Comparison of ENCODE assay signal across 21 mouse cellular contexts in the genomic region with DNA sequence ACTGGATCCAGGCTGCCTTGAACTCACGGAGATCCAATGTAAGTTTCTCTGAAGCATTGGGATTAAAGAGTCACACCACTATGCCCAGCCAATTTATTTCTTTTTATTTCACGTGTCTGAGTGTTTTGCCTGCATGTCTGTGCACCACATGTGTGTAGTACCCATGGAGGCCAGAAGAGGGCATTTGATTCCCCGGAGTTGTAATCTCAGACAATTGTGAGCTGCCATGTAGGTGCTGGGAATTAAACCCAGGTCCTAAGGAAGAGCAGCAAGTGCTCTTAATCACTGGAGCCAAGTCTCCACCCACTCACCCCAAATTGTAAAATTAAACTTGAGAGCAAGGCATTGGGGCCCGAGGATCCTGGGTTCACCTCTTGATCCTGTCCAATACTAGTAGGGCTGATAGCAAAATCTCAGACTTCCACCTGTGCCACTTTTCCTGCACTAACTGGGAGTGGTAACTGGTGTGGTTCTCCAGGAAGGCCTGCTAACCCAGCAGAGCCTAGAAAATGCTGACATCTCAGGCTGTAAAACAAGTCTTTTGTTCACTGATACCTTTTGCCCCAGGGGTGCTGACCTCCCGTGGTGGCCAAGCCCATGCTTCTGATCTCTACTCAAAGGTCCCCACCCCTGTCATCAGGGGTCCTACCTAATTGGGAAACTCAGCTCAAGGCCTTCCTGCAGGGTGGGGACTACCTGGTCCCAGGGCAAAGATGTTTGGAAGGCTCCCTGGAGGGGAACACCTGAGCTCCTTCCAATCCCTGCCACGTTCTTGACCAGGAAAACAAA. TPM values are rescaled to one million over a fixed set of nuclear protein-coding genes. Genes with fewer than 3 reads are reported as not detected.
DNase-seq lines count a peak whose midpoint lies in the region; ATAC-seq and TF ChIP-seq lines count a peak whose summit lies in the region.
"Had no signal": no experiment of that assay in that cellular context is flagged by ENCODE, and none has a peak within 500 bp of the region (broad histone marks: within the 10 kb centered on the region; RNA-seq: fewer than 3 reads in every experiment).

No protein-coding gene starts in this region.

- no peaks in the 10 kb centered on the region for H3K4me1 ChIP-seq in hindbrain, postnatal 0 days (ENCODE audit: insufficient read depth, low read length)
- peaks cover 5% of the 10 kb centered on the region for H3K4me1 ChIP-seq in hindbrain, embryonic 14.5 days (replicated peaks; ENCODE audit: control insufficient read depth, insufficient read depth, low read length)
- no peaks in the 10 kb centered on the region for H3K4me1 ChIP-seq in lung, postnatal 0 days (ENCODE audit: insufficient read depth, low read depth, low read length)
- H3K4me1 ChIP-seq in hindbrain, embryonic 10.5 days (replicated peaks), result peaks cover 47% of the 10 kb centered on the region

- H3K36me3 ChIP-seq in hindbrain, postnatal 0 days (ENCODE audit: insufficient read depth, low read length), result peaks cover 7% of the 10 kb centered on the region; the same call in 1 of the 2 replicates
- H3K36me3 ChIP-seq in hindbrain, embryonic 14.5 days (replicated peaks; ENCODE audit: control insufficient read depth, insufficient read depth), result peaks cover 7% of the 10 kb centered on the region
- H3K36me3 ChIP-seq in lung, postnatal 0 days (ENCODE audit: insufficient read depth, low read length), result no peaks in the 10 kb centered on the region
- H3K36me3 ChIP-seq in hindbrain, embryonic 10.5 days, result peaks cover 6% of the 10 kb centered on the region; the same call in 1 of the 2 replicates
- H3K36me3 ChIP-seq: limb, embryonic 15.5 days; lung, embryonic 15.5 days had no signal

- H3K9ac ChIP-seq in hindbrain, postnatal 0 days (replicated peaks; ENCODE audit: low read length), result no peak overlapping the region
- H3K9ac ChIP-seq in hindbrain, embryonic 14.5 days, result no peak overlapping the region
- no peak overlapping the region for H3K9ac ChIP-seq in lung, postnatal 0 days (replicated peaks; ENCODE audit: low read depth)
- H3K9ac ChIP-seq: forebrain, postnatal 0 days; hindbrain, embryonic 12.5 days; limb, embryonic 15.5 days; lung, embryonic 15.5 days; neural tube, embryonic 13.5 days had no signal

- no peaks in the 10 kb centered on the region for H3K27me3 ChIP-seq in hindbrain, postnatal 0 days (ENCODE audit: insufficient read depth, low read length)
- H3K27me3 ChIP-seq in hindbrain, embryonic 14.5 days (ENCODE audit: control insufficient read depth, insufficient read depth, low read length), result no peaks in the 10 kb centered on the region
- H3K27me3 ChIP-seq in lung, postnatal 0 days (replicated peaks; ENCODE audit: insufficient read depth, low read length), result no peaks in the 10 kb centered on the region
- H3K27me3 ChIP-seq in hindbrain, embryonic 10.5 days (ENCODE audit: insufficient read depth, poor library complexity, severe bottlenecking), result no peaks in the 10 kb centered on the region
- H3K27me3 ChIP-seq: hindbrain, embryonic 12.5 days; limb, embryonic 15.5 days; lung, embryonic 15.5 days; neural tube, embryonic 13.5 days had no signal

- no peak overlapping the region for H3K4me2 ChIP-seq in hindbrain, postnatal 0 days (ENCODE audit: low read depth, low read length)
- no peak overlapping the region for H3K4me2 ChIP-seq in hindbrain, embryonic 14.5 days (replicated peaks)
- no peak overlapping the region for H3K4me2 ChIP-seq in lung, postnatal 0 days (replicated peaks; ENCODE audit: low read depth, low read length)
- H3K4me2 ChIP-seq: hindbrain, embryonic 12.5 days; limb, embryonic 15.5 days; lung, embryonic 15.5 days; neural tube, embryonic 13.5 days had no signal

- no peak for DNase-seq in hindbrain, postnatal 0 days (ENCODE audit: low spot score)
- DNase-seq in hindbrain, embryonic 14.5 days (ENCODE audit: low spot score), result no peak
- DNase-seq in lung, postnatal 0 days (ENCODE audit: low spot score), result no peak
- DNase-seq in lung, postnatal 25 days (ENCODE audit: low spot score), result no peak
- DNase-seq in ES-CJ7 (ENCODE audit: low read depth, low spot score), result peak; percentile 92
- peak; percentile 38 for DNase-seq in naive thymus-derived CD4-positive, alpha-beta T cell, adult 2 months (ENCODE audit: low read depth)
- no peak for DNase-seq in hindbrain, embryonic 10.5 days (ENCODE audit: low spot score)
- DNase-seq in testis, postnatal 10 days (ENCODE audit: low spot score), result no peak
- DNase-seq: cerebellum, postnatal 25 days; forebrain, postnatal 0 days; gastrocnemius, postnatal 10 days; kidney, adult 18-20 months; kidney, postnatal 14 days; thymus, postnatal 25 days had no signal

- ATAC-seq in hindbrain, postnatal 0 days, result no peak
- ATAC-seq in hindbrain, embryonic 14.5 days (ENCODE audit: low FRiP score), result no peak
- no peak for ATAC-seq in lung, postnatal 0 days
- ATAC-seq: forebrain, postnatal 0 days had no signal

- H3K4me3 ChIP-seq in hindbrain, postnatal 0 days (ENCODE audit: low read length), result no peak overlapping the region
- no peak overlapping the region for H3K4me3 ChIP-seq in hindbrain, embryonic 14.5 days (replicated peaks; ENCODE audit: low read length)
- H3K4me3 ChIP-seq in lung, postnatal 0 days (ENCODE audit: low read depth, low read length), result no peak overlapping the region
- no peak overlapping the region for H3K4me3 ChIP-seq in hindbrain, embryonic 10.5 days
- H3K4me3 ChIP-seq: embryonic facial prominence, embryonic 10.5 days; hindbrain, embryonic 12.5 days; limb, embryonic 15.5 days; lung, embryonic 15.5 days; megakaryocyte, embryonic 14.5 days; neural tube, embryonic 13.5 days had no signal

- 83% methylated on average over 6 of the region's 6 CpGs for WGBS in hindbrain, postnatal 0 days
- 80% methylated on average over 6 of the region's 6 CpGs for WGBS in hindbrain, embryonic 14.5 days
- WGBS in lung, postnatal 0 days, result 72% methylated on average over 6 of the region's 6 CpGs
- WGBS in hindbrain, embryonic 10.5 days, result 79% methylated on average over 6 of the region's 6 CpGs

- no peaks in the 10 kb centered on the region for H3K9me3 ChIP-seq in hindbrain, postnatal 0 days (ENCODE audit: low read length)
- H3K9me3 ChIP-seq in hindbrain, embryonic 14.5 days (ENCODE audit: control insufficient read depth, low read length), result no peaks in the 10 kb centered on the region
- H3K9me3 ChIP-seq in lung, postnatal 0 days (ENCODE audit: low read length), result no peaks in the 10 kb centered on the region
- no peaks in the 10 kb centered on the region for H3K9me3 ChIP-seq in hindbrain, embryonic 10.5 days
- H3K9me3 ChIP-seq: limb, embryonic 15.5 days; lung, embryonic 15.5 days; neural tube, embryonic 13.5 days had no signal

- TF ChIP-seq EP300 in lung, postnatal 0 days (IDR thresholded peaks at IDR 0.05), result no peak

- peak; percentile 42 for TF ChIP-seq CTCF in hindbrain, postnatal 0 days (IDR thresholded peaks at IDR 0.05; ENCODE audit: low read depth)
- TF ChIP-seq CTCF in lung, postnatal 0 days (IDR thresholded peaks at IDR 0.05), result peak; percentile 40

- H3K27ac ChIP-seq in hindbrain, postnatal 0 days, result no peak overlapping the region
- H3K27ac ChIP-seq in hindbrain, embryonic 14.5 days, result no peak overlapping the region
- no peak overlapping the region for H3K27ac ChIP-seq in lung, postnatal 0 days (ENCODE audit: low read length)
- no peak overlapping the region for H3K27ac ChIP-seq in hindbrain, embryonic 10.5 days
- H3K27ac ChIP-seq: limb, embryonic 15.5 days; lung, embryonic 15.5 days; neural tube, embryonic 13.5 days had no signal

RNA-seq across cellular contexts. Expression of a gene that starts 44.8 kb away (rescaled TPM):
- total RNA-seq in hindbrain, postnatal 0 days (2014; rRNA removed), result 66.4 and 69.3 TPM in 2 replicates
- polyA plus RNA-seq in hindbrain, postnatal 0 days (2015; fragmentation: Nextera tagmentation; extraction: Ambion mirVana), result 17.3 and 17.4 TPM in 2 replicates
- polyA plus RNA-seq in hindbrain, embryonic 14.5 days (2014; fragmentation: Nextera tagmentation; extraction: Ambion mirVana), result 24.0 and 24.3 TPM in 2 replicates
- polyA plus RNA-seq in lung, postnatal 0 days (2015; fragmentation: Nextera tagmentation; extraction: Ambion mirVana), result 0.74 and 1.1 TPM in 2 replicates
- 15.0 and 15.6 TPM in 2 replicates for polyA plus RNA-seq in hindbrain, embryonic 10.5 days (2016; fragmentation: Nextera tagmentation; extraction: Ambion mirVana)
- polyA plus RNA-seq: heart, postnatal 0 days had no signal

Comparison
In these comparisons a context has a peak if more than half of its experiments do, and no peak if none do; other contexts are left out.
1. DNase-seq: peak in ES-CJ7 (single experiment) and naive thymus-derived CD4-positive, alpha-beta T cell, adult 2 months (single experiment); none in hindbrain, postnatal 0 days (single experiment), hindbrain, embryonic 14.5 days (single experiment), lung, postnatal 0 days (single experiment), lung, postnatal 25 days (single experiment), hindbrain, embryonic 10.5 days (single experiment) and testis, postnatal 10 days (single experiment).